Mouse (Mus musculus) heart, adult 9 months (tissue): Measurements from ENCODE around the gene Ttc7.
"Not testable (repeated sequence)": the region's sequence is repeated elsewhere in the genome, so short reads cannot be mapped to it uniquely, and the experiment has no call there.

Source experiments
- DNase-seq, 2 experiments: peaks; one replicate each; pipeline ENCODE4 v3.0.0; 2022; ENCODE audit warnings: low spot score in 2 of 2

The Ttc7 gene

DNA sequence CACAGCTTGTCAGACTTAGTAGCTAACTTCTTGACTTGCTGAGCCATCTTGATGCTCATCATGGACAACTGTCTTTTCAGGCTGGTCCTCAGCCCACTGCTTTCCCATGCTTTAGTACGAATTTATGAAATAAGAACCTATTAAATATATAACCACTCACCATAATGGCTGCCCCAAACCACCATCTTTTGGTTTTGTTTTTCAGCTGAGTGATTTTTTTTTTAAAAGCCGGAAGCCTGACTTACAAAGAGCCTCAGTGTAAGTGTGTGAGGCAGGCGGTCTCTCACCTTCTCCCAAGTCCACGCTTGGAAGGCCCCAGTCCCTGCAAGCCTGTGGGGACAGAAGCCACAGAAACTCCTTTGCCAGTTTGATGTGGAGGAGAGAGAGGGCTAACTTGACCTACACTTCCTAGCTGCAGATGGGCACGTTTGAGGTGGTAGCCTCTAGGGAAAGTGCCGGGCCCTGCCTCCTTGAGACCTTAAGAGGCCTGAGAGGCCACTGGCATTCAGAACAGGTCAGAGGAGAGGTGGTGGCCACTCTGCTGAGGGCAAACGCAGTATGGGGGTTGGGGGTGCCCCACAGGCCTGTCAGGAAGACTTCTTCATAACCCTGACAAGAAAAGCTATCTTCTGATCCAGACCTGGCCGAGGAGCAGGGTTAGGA, 3.9 kb downstream of the Ttc7 start:
- DNase-seq: no peak

DNA sequence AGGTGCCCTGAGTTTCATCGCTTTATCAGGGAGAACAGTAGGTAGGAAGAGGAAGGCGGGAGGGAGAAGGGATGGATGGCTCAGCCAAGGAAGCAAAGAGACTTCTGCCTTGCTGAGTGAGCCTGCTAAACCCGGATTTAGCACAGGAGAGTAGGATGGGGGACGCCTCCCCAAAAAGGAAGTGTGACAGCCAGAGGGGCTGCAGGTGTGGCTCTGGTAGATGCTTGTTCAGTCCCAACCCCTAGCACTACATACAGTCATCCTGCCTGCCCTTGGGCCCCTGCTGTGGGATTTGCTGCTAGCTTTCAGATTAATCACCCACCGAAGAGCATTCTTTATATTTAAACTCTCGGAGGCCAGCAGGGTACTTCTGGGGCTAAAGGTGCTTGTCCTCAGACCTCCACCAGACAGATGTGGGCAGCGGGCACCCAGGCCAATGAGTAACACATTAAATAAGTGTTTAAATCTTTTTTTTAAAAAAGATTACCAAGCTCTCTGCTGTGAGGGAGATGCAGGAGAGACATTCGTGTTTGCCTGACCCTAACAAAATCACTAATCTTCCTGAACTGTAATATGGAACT, 4.6 kb downstream of the Ttc7 start:
- no peak for DNase-seq

- DNase-seq: no peak
Measured at GRCm38 (mm10) chr17:87288131-87288530, 5.4 kb downstream of the Ttc7 start.

DNA sequence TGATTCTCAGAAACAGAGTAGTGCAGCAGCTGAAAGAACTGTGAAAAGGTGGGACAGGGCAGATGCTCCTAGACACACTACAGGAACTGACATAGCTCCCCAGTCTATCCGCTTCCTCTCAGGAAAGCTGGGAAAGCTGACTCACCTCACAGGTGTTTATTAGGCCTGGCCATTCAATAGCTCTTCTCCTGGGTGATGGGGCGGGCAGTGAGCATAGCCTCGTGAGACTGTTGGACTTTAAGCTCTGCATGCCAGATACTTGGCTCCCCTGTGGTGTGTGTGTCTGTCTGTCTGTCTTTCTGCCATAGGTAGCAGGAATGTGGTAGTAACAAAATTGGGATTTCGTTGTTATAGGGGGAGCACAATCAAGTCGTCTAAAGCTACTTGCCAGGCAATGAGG, 6.7 kb downstream of the Ttc7 start:
- DNase-seq: no peak

- no peak for DNase-seq
Measured at GRCm38 (mm10) chr17:87291037-87291436, 8.4 kb downstream of the Ttc7 start.

DNA sequence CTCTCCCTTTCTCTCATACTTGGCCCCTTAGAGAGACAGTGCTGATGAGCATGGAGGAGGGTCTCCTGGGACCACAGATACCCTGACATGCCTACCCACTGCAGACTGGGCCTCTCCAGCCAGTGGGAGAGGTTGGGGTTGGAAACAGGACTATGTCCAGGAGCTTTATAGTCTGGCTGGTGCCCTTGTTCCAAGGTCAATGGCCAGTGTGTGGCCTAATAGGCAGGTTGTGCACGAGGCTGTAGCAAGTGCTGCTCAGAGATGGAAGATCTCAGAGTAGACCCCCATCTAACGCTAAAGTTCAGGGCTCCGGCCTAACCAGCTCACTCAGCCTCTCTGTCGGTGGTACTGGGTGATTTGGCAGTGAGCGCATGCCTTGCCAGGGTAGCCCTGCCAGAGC, 9.1 kb downstream of the Ttc7 start:
- DNase-seq: no peak

- no peak for DNase-seq
Measured at GRCm38 (mm10) chr17:87293125-87293524, 10.4 kb downstream of the Ttc7 start.

GRCm38 (mm10) chr17:87295738-87296137, 13.1 kb downstream of the Ttc7 start:
- DNase-seq: no peak

DNA sequence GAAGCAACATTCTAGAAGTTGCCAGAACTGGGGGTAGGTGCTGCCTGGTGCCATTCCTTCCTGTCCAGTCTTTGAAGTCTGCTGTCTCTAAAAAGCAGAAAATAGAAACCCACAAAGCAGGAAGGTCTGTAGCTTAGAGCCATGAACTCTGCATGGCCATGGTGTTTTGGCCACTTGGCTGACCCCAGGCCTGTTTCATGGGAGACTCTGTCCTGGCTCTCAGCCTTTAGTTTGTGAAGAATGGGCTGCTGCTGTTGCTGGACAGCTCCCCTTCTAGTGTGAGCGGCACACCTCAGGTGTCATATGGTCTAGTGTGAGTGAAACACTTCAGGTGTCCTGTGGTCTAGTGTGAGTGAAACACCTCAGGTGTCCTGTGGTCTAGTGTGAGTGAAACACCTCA, 14.0 kb downstream of the Ttc7 start:
- not testable (repeated sequence) for DNase-seq

- DNase-seq: no peak
Measured at GRCm38 (mm10) chr17:87298944-87299343, 16.3 kb downstream of the Ttc7 start.

- no peak for DNase-seq
Measured at GRCm38 (mm10) chr17:87300340-87300739, 17.7 kb downstream of the Ttc7 start.

DNA sequence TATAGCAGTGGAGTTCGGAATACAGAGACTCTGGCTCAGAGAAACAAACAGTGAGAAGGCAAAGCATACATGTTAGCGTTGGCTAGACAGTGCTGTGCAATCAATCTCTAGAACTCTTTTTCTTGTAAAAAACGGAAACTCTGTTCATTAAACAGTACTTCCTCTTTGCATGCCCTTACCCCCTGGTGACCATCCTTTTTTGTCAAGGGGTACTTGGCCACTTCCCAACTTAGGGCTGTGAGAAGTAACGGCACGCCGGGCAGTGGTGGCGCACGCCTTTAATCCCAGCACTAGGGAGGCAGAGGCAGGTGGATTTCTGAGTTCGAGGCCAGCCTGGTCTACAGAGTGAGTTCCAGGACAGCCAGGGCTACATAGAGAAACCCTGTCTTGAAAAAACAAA, 18.9 kb downstream of the Ttc7 start:
- not testable (repeated sequence) for DNase-seq

DNA sequence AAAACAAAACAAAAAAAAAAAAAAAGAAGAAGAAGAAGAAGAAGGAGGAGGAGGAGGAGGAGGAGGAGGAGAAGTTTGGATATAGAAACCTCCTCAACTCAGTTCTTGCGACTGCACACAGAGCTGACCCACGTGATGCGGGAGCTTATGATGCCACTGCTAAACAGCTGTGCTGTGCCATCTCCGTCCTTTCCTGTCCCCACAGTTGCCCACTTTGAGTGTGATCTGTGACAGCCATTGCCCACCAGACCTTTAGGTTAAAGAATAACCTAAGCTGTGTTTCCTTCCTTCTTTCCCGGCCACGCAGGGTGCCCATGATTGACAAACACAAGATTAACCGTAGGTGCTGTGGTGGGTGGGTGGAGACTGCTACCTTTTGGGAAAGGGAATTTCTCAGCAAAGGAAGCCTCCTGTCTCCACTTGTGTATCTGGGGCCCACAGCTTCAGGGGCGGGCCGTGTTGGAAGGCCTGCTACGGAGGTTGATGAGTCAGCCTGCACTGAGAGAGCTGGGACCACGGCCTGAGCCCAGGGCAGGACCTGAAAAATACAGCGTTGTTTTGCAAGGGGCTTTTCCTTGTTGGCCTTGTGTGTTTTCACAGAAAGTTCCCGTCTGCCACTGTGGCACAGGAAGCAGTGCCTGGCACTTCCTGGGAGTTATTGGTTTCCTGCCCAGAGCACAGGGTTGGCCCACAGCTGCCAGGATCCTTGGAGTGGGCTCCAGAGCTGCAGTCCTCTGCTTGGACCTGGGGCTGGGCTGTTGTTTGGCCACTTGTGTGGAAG, 19.5 kb downstream of the Ttc7 start:
- DNase-seq: peak in 1 of 2 experiments; percentile 42

DNA sequence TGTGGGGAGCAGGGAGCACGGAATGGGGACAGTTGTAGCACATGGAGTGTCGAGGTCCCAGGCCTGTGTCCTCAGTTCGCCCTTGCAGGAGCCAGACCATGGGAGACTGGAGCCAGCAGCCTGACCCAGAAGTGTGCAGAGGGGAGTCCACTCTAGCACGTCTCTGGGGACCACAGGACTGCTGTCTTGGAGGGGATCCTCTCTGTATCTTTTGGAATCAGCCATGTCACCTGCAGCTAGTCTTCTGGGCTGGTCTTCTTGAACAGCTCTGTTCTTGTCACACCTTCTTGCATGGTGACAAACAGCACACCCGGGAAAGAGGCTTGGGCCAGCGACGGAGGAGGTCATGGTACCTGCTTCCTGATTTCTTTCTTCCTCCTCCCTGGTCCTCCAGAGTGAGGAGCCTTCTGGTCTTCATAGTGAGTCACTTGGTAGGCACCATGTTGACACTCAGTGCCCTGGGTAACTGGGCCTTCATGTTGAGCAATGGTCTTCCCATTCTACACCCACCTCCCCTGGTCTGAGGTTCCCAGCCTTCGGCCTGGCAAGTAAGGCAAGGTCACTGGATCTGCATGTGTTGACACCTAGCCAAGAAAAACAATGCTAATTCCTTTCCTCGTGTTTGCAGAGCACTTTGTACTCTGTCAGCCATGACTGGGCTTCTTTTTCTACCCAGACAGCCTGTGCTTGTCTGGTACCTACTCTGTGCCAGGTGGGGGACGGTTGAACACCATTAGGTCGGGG, 21.6 kb downstream of the Ttc7 start:
- no peak for DNase-seq

- DNase-seq: no peak
Measured at GRCm38 (mm10) chr17:87305065-87305464, 22.4 kb downstream of the Ttc7 start.

- no peak for DNase-seq
Measured at GRCm38 (mm10) chr17:87306746-87307145, 24.1 kb downstream of the Ttc7 start.

- DNase-seq: peak in 1 of 2 experiments; percentile 47
Measured at GRCm38 (mm10) chr17:87309073-87309788, 26.5 kb downstream of the Ttc7 start.

DNA sequence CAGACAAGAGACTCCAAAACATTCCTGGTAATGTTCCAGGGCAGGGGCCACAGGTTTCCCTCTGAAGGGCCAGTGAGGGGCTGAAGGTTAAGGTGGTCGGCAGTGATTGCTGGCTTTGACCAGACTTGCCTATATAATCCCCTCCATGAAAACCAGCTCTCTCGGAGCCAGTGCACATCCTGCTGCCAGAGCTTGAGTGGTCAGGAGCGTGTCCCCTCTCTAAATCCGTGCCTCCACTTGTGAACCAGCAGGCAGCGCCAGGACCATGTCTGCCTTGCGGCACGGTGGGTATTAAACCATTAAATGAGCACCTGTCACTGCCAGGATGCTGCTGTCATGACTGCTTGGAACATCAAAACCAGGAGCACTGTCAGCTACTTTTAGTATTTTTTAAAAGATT, 27.8 kb downstream of the Ttc7 start:
- DNase-seq: no peak

- DNase-seq: no peak
Measured at GRCm38 (mm10) chr17:87312351-87312750, 29.7 kb downstream of the Ttc7 start.

DNA sequence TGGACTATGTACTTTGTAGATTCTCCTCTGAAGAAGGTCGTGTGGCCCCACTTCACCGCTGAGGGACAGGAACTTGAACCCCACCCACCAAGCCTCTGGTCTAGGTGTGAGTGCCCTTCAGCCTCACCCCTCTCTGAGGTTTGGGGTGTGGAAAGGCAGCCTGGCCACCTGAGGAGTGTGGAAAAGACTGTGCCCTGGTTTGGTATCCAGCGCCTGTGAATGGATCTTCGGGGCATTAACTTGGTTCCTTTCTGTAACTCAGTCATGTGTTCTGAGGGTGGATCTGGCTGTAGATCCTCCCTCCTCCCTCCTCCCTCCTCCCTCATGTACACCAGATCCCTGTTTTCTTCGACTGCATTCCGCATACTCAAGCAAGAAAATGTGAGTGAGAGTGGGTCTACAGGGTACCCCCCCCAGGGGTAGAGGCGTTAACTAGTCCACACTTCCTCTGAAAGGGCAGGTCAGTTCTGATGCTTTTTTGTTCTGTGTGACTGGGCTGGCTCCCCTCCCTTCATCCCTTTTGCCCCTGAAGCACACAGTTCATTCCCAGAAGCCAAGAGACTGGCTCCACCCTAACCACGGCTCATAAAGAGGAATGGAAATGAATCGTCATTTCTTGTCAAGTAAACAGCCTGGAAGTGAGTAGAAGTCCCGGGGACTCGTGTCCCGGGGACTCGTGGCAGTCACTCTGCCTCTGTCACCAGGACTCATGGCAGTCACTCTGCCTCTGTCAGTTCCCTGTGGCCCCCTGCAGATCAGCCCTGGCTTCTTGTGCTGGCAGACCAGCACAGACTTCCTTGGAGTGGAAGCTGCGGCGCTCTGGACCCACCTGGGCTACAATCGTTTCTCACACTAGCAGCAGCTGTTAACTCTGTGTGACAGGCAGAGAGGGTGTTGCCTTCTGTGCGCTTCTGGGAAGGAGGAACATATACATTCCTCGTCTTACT, 30.5 kb downstream of the Ttc7 start:
- peak; percentile 41 to 52 for DNase-seq
